ENCODE assay signal across 29 mouse cellular contexts in the genomic region with DNA sequence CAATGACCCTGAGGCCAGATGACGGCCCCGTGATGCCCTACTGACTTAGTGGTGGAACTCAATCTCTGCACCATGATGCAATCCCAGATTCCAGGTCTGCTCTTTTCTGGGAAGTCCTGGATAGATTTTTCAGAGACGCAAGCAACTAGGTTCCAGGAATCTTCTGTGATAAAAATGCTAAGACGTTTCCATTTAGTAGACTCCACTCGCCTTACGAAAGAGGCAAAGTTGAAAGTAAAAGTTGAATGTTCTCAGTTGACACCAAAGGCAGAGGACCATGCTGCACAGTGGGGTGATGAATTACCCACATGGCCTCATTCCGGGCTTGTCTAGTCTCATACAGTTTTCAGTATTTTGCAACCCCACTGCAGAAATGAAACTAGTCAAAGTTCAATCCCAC.
DNase-seq lines count a peak whose midpoint lies in the region; ATAC-seq lines count a peak whose summit lies in the region.
"Had no signal": no experiment of that assay in that cellular context is flagged by ENCODE, and none has a peak within 500 bp of the region (broad histone marks: within the 10 kb centered on the region; RNA-seq: fewer than 3 reads in every experiment).

No protein-coding gene starts in this region.

- H3K4me1 ChIP-seq in heart, embryonic 11.5 days (ENCODE audit: control insufficient read depth, insufficient read depth, low read length) = no peaks in the 10 kb centered on the region
- H3K4me1 ChIP-seq in midbrain, embryonic 10.5 days = no peaks in the 10 kb centered on the region
- H3K4me1 ChIP-seq: embryonic facial prominence, embryonic 13.5 days; hindbrain, embryonic 10.5 days; liver, embryonic 15.5 days; midbrain, embryonic 15.5 days had no signal

- ATAC-seq in heart, embryonic 11.5 days (replicated peaks; ENCODE audit: insufficient number of reproducible peaks, low FRiP score, low TSS enrichment) = no peak
- ATAC-seq: activated CD4-positive, CD25-positive, alpha-beta regulatory T cell, adult 4 months; forebrain, postnatal 0 days; hindbrain, embryonic 16.5 days; midbrain, embryonic 15.5 days had no signal

- no peak overlapping the region for H3K4me3 ChIP-seq in heart, embryonic 11.5 days (ENCODE audit: low read depth, low read length)
- H3K4me3 ChIP-seq in midbrain, embryonic 10.5 days = no peak overlapping the region
- H3K4me3 ChIP-seq: embryonic facial prominence, embryonic 13.5 days; heart, adult 2 months; hindbrain, embryonic 10.5 days; liver, embryonic 15.5 days; midbrain, embryonic 15.5 days had no signal

- 84% methylated on average over 7 of the region's 7 CpGs for WGBS in heart, embryonic 11.5 days (ENCODE audit: insufficient replicate concordance)
- WGBS in midbrain, embryonic 10.5 days = 87% methylated on average over 7 of the region's 7 CpGs

- no peak overlapping the region for H3K4me2 ChIP-seq in heart, embryonic 11.5 days
- H3K4me2 ChIP-seq: embryonic facial prominence, embryonic 13.5 days; liver, embryonic 15.5 days; midbrain, embryonic 15.5 days had no signal

- DNase-seq in heart, adult 8-10 months (ENCODE audit: low spot score) = peak; percentile 25
- peak; percentile 4 for DNase-seq in lung, postnatal 14 days
- DNase-seq in lung, postnatal 10 days = no peak
- DNase-seq in fat pad, adult 2 months (ENCODE audit: extremely low read depth, low read depth, low spot score) = peak; percentile 2
- peak; percentile 2 for DNase-seq in yolk sac, embryonic 10.5 days (ENCODE audit: low spot score)
- DNase-seq in midbrain, embryonic 10.5 days (ENCODE audit: low spot score) = no peak
- DNase-seq: adrenal gland, postnatal 14 days; B cell, adult 2 months; cerebellum, adult 18-20 months; cerebellum, postnatal 10 days; forebrain, postnatal 0 days; gastrocnemius, postnatal 25 days; heart, postnatal 14 days; kidney, adult 18-20 months; kidney, postnatal 4 days; left cerebral cortex, postnatal 4 days; right cerebral cortex, adult 18-20 months; spleen, adult 18-20 months; thymus, postnatal 14 days had no signal

- no peak overlapping the region for H3K27ac ChIP-seq in heart, embryonic 11.5 days (ENCODE audit: low read depth, low read length)
- H3K27ac ChIP-seq in midbrain, embryonic 10.5 days (replicated peaks) = no peak overlapping the region
- H3K27ac ChIP-seq: embryonic facial prominence, embryonic 13.5 days; heart, adult 2 months; hindbrain, embryonic 10.5 days; kidney, postnatal 0 days; liver, embryonic 15.5 days; macrophage; midbrain, embryonic 15.5 days had no signal

- H3K27me3 ChIP-seq in heart, embryonic 11.5 days (ENCODE audit: control insufficient read depth, insufficient read depth, low read length) = no peaks in the 10 kb centered on the region
- H3K27me3 ChIP-seq in midbrain, embryonic 10.5 days (ENCODE audit: low read depth, poor library complexity, severe bottlenecking) = no peaks in the 10 kb centered on the region
- H3K27me3 ChIP-seq: embryonic facial prominence, embryonic 13.5 days; liver, embryonic 15.5 days; midbrain, embryonic 15.5 days had no signal

- H3K36me3 ChIP-seq in heart, embryonic 11.5 days (ENCODE audit: control insufficient read depth, insufficient read depth, low read length) = no peaks in the 10 kb centered on the region
- H3K36me3 ChIP-seq in midbrain, embryonic 10.5 days = no peaks in the 10 kb centered on the region
- H3K36me3 ChIP-seq: embryonic facial prominence, embryonic 13.5 days; hindbrain, embryonic 10.5 days; liver, embryonic 15.5 days; midbrain, embryonic 15.5 days had no signal

- H3K9ac ChIP-seq in heart, embryonic 11.5 days (ENCODE audit: low read depth, low read length) = no peak overlapping the region
- H3K9ac ChIP-seq: embryonic facial prominence, embryonic 13.5 days; forebrain, postnatal 0 days; liver, embryonic 15.5 days; midbrain, embryonic 15.5 days had no signal

- no peaks in the 10 kb centered on the region for H3K9me3 ChIP-seq in heart, embryonic 11.5 days (replicated peaks; ENCODE audit: control insufficient read depth, low read length)
- no peaks in the 10 kb centered on the region for H3K9me3 ChIP-seq in midbrain, embryonic 10.5 days (replicated peaks)
- H3K9me3 ChIP-seq: embryonic facial prominence, embryonic 13.5 days; hindbrain, embryonic 10.5 days; liver, embryonic 15.5 days; midbrain, embryonic 15.5 days had no signal

Comparison
In these comparisons a context has a peak if more than half of its experiments do, and no peak if none do; other contexts are left out.
1. DNase-seq: peak in heart, adult 8-10 months (single experiment), lung, postnatal 14 days (single experiment), fat pad, adult 2 months (single experiment) and yolk sac, embryonic 10.5 days (single experiment); none in lung, postnatal 10 days (single experiment) and midbrain, embryonic 10.5 days (single experiment).